Mouse (Mus musculus) B cell, adult (primary cell): Measurements from ENCODE around the gene Nsmce1. TPM values are rescaled to one million over a fixed set of nuclear protein-coding genes. Genes with fewer than 3 reads are reported as not detected.

Experiments used
- total RNA-seq: library from RNA; stranded (reverse); gene quantifications from 4 replicates; pipeline ENCODE4 v1.2.4, GENCODE M21; 2023; ENCODE audit not compliant: inconsistent age

Nsmce1 gene
- total RNA-seq = 51.1 to 56.3 TPM (median 54.6 TPM) in 4 replicates

GRCm38 (mm10) chr7:125490947-125491735, at the start of gene Nsmce1:
Gene Nsmce1 (minus strand): TSS chr7:125491596.

DNA sequence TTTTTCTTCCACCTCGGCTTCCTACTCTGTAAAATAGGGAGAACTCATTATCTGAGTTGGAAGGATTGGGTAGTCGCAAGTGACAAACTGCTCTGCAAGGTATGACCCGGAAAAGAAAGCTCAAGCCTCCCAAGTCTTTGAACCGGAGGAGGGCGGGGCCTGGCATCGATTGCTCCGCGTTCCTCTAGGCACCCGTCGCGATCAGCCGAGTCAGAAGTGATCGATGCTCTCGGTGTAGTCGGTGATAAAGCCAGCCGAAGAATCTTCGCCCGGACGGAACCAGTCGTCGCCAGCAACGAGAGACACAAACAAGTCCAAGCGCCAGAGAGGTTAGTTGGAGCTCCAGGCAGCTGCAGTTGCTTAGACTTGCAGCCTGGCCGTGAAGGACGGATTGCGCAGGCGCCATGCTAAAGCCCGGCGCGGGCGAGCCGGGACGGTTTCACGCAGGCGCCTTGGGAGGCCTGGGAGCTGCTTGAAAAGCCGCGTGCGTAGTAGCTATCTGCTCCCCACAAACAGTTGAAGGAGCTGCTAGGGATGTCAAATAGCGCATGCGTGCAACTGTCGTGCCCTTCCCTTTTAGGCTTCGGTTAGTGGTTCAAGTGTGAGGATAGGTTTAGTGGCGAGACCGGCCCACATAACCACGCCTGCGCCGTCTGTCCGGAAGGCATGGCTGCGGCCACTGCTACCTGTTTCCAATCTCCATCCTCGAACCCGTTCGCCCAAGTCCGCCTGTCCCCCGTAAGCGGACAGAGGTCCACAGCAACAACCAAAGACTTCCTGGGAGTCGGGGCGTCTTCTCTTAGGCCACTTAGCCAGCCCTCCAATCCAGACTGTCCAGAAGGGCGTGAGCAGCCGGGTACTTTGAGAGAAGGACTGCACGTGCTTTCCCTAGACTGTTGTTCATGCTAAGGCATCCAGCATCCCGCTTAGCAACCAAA, 46.7 kb downstream of the Nsmce1 start, which contains the start of gene Kdm8:
Gene Kdm8 (plus strand): TSS at position 213 of the 938 bp plus-strand sequence.

Other genes starting within 250 kb of the Nsmce1 start
- 6.0 to 7.5 TPM (median 6.8 TPM) in 4 replicates for gene Kdm8, start 46.9 kb downstream of the Nsmce1 start, total RNA-seq
- 187 to 209 TPM (median 202 TPM) in 4 replicates for gene Il4ra, start 60.5 kb upstream of the Nsmce1 start, total RNA-seq
- gene Il21r, start 111.8 kb upstream of the Nsmce1 start, total RNA-seq = 182 to 213 TPM (median 196 TPM) in 4 replicates
- gene Gtf3c1, start 216.2 kb upstream of the Nsmce1 start, total RNA-seq = 77.3 to 87.9 TPM (median 80.7 TPM) in 4 replicates
- 25.7 to 34.1 TPM (median 26.6 TPM) in 4 replicates for gene D430042O09Rik, start 216.3 kb upstream of the Nsmce1 start, total RNA-seq